Mouse (Mus musculus) small intestine, adult 2 months (tissue): ENCODE data around the gene Dpp6. TPM values are rescaled to one million over a fixed set of nuclear protein-coding genes. Genes with fewer than 3 reads are reported as not detected.

Source experiments
- H3K27ac ChIP-seq: fragments of 200-500 bp; 2 replicates; pipeline ENCODE4 v1.5.1; 2012; ENCODE audit warnings: low read depth, low read length, control low read depth, inconsistent platforms; ENCODE audit not compliant: insufficient read depth
- H3K27me3 ChIP-seq: fragments of 200-500 bp; 2 replicates; pipeline ENCODE4 v1.6.1; 2012; ENCODE audit warnings: mild to moderate bottlenecking, moderate library complexity, low read length, inconsistent platforms; ENCODE audit not compliant: control insufficient read depth, insufficient read depth
- H3K36me3 ChIP-seq: fragments of 200-500 bp; 2 replicates; pipeline ENCODE4 v1.6.1; 2012; ENCODE audit warnings: mild to moderate bottlenecking, low read length, control low read depth, inconsistent platforms; ENCODE audit not compliant: control insufficient read depth, insufficient read depth
- H3K4me1 ChIP-seq: fragments of 200-500 bp; 2 replicates; pipeline ENCODE4 v1.6.1; 2012; ENCODE audit warnings: low read length, inconsistent platforms, mixed read lengths; ENCODE audit not compliant: control insufficient read depth, insufficient read depth, insufficient read length
- H3K4me3 ChIP-seq: fragments of 200-500 bp; 2 replicates; pipeline ENCODE4 v1.5.1; 2012; ENCODE audit warnings: low read depth, mild to moderate bottlenecking, control low read depth, inconsistent platforms, low read length, moderate library complexity
- CTCF ChIP-seq: fragments of 200-500 bp; IDR thresholded peaks from 2 replicates; pipeline ENCODE4 v1.5.1; 2012; ENCODE audit warnings: low read depth, mild to moderate bottlenecking, control low read depth, inconsistent platforms, low read length, moderate library complexity, mixed read lengths; ENCODE audit not compliant: insufficient replicate concordance, insufficient read length; ENCODE audit errors: extremely low read depth
- POLR2A ChIP-seq: fragments of 200-500 bp; IDR thresholded peaks from 2 replicates; pipeline ENCODE4 v1.6.1; 2012; ENCODE audit warnings: low read depth, mild to moderate bottlenecking, control low read depth, inconsistent platforms, low read length, moderate library complexity
- WGBS: fragments of 180-500 bp; shearing (Covaris S2); methylation state at CpG from one replicate; pipeline ENCODE4 v1.1.7; 2018; 5-methylcytosine and 5-hydroxymethylcytosine counted together
- polyA plus RNA-seq: library from polyadenylated mRNA; depleted of rRNA; stranded (reverse); fragments of >200 nt; gene quantifications from 2 replicates; pipeline ENCODE4 v1.2.3, GENCODE M21; 2012

The Dpp6 gene
- polyA plus RNA-seq, 1 experiment, result 0.41 TPM

GRCm38 (mm10) chr5:27651879-27652814 is 835.1 kb downstream of the Dpp6 start:
- Histone ChIP-seq H3K4me3 (no peak overlapping the region), H3K36me3 (no peaks in the 10 kb centered on the region), H3K27ac (no peak overlapping the region), H3K27me3 (no peaks in the 10 kb centered on the region), H3K4me1 (no peaks in the 10 kb centered on the region)
- WGBS, result 47% methylated on average over 8 of the region's 8 CpGs
- TF ChIP-seq CTCF (peak; percentile 50; the same call in 1 of the 2 replicates), POLR2A (no peak)

- H3K4me3 ChIP-seq, result no peak overlapping the region
- no peaks in the 10 kb centered on the region for H3K27me3 ChIP-seq
- no peak overlapping the region for H3K27ac ChIP-seq
- H3K4me1 ChIP-seq, result peaks cover 2% of the 10 kb centered on the region; the same call in 1 of the 2 replicates
- no peak for TF ChIP-seq POLR2A
- TF ChIP-seq CTCF, result no peak
- WGBS, result 50% methylated on average over 6 of the region's 6 CpGs
- no peaks in the 10 kb centered on the region for H3K36me3 ChIP-seq
Observed at GRCm38 (mm10) chr5:27656101-27656500, 839.1 kb downstream of the Dpp6 start.

GRCm38 (mm10) chr5:27657672-27658071 is 840.7 kb downstream of the Dpp6 start:
- TF ChIP-seq POLR2A (no peak), CTCF (no peak)
- H3K4me1 ChIP-seq, result peaks cover 2% of the 10 kb centered on the region; the same call in 1 of the 2 replicates
- H3K27me3 ChIP-seq, result no peaks in the 10 kb centered on the region
- 72% methylated on average over 4 of the region's 4 CpGs for WGBS
- no peaks in the 10 kb centered on the region for H3K36me3 ChIP-seq
- no peak overlapping the region for H3K27ac ChIP-seq
- no peak overlapping the region for H3K4me3 ChIP-seq

- no peaks in the 10 kb centered on the region for H3K36me3 ChIP-seq
- H3K4me1 ChIP-seq, result peaks cover 2% of the 10 kb centered on the region; the same call in 1 of the 2 replicates
- 79% methylated on average over 5 of the region's 5 CpGs for WGBS
- no peaks in the 10 kb centered on the region for H3K27me3 ChIP-seq
- no peak overlapping the region for H3K4me3 ChIP-seq
- TF ChIP-seq CTCF, result no peak
- no peak for TF ChIP-seq POLR2A
- H3K27ac ChIP-seq, result no peak overlapping the region
Observed at GRCm38 (mm10) chr5:27658165-27658564, 841.2 kb downstream of the Dpp6 start.

GRCm38 (mm10) chr5:27658569-27658968 is 841.6 kb downstream of the Dpp6 start:
- Histone ChIP-seq H3K36me3 (no peaks in the 10 kb centered on the region), H3K4me1 (peaks cover 2% of the 10 kb centered on the region; the same call in 1 of the 2 replicates), H3K27me3 (no peaks in the 10 kb centered on the region), H3K4me3 (no peak overlapping the region), H3K27ac (no peak overlapping the region)
- TF ChIP-seq POLR2A (no peak), CTCF (no peak)

DNA sequence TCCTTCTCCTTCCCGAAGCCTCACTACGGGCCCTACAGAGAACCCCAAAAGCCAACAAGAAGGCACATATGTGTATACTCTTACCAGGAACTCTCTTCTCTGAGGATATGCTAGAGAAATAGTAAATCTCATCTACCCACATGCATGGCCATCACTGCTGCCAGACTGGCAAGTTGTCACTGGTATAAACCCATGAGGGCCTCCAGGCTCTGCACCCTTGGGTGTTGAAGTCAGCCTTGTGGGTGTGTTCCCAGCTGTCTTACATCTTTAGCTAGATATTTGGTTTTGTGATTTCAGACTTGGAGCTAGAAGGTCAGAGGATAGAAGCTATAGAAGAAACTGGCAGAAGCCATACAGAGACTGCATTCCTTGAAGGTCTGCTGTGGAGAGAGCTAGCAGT is 842.0 kb downstream of the Dpp6 start:
- TF ChIP-seq POLR2A, result no peak
- no peak for TF ChIP-seq CTCF
- 94% methylated on average over 2 of the region's 2 CpGs for WGBS
- no peaks in the 10 kb centered on the region for H3K27me3 ChIP-seq
- H3K27ac ChIP-seq, result no peak overlapping the region
- no peaks in the 10 kb centered on the region for H3K36me3 ChIP-seq
- H3K4me1 ChIP-seq, result peaks cover 2% of the 10 kb centered on the region; the same call in 1 of the 2 replicates
- H3K4me3 ChIP-seq, result no peak overlapping the region

GRCm38 (mm10) chr5:27659781-27660180 is 842.8 kb downstream of the Dpp6 start:
- H3K36me3 ChIP-seq, result no peaks in the 10 kb centered on the region
- H3K4me3 ChIP-seq, result no peak overlapping the region
- peaks cover 2% of the 10 kb centered on the region; the same call in 1 of the 2 replicates for H3K4me1 ChIP-seq
- H3K27ac ChIP-seq, result no peak overlapping the region
- H3K27me3 ChIP-seq, result no peaks in the 10 kb centered on the region
- WGBS, result 35% methylated on average over 6 of the region's 6 CpGs
- TF ChIP-seq POLR2A, result no peak
- TF ChIP-seq CTCF, result no peak
